Mouse (Mus musculus) neural tube, embryonic 14.5 days (tissue): ENCODE measurements around the gene Gse1. TPM values are rescaled to one million over a fixed set of nuclear protein-coding genes. Genes with fewer than 3 reads are reported as not detected.

ENCODE experiments used
- ATAC-seq: fragments of 200-750 bp; cut with Nextera tagmentation; 2 replicates; pipeline ENCODE4 v1.8.0; 2017; ENCODE audit warnings: low read depth, mild to moderate bottlenecking, moderate TSS enrichment, moderate library complexity
- H3K27ac ChIP-seq: fragments of 300-500 bp; sonication (generic); 2 replicates; pipeline ENCODE4 v1.5.1; 2014; ENCODE audit warnings: low read depth, mild to moderate bottlenecking, control low read depth, low read length, moderate library complexity, mixed read lengths
- H3K27me3 ChIP-seq: fragments of 300-500 bp; sonication (generic); 2 replicates; pipeline ENCODE4 v1.6.1; 2014; ENCODE audit warnings: low read length; ENCODE audit not compliant: control insufficient read depth, insufficient read depth
- H3K36me3 ChIP-seq: fragments of 300-500 bp; sonication (generic); 2 replicates; pipeline ENCODE4 v1.6.1; 2014; ENCODE audit warnings: low read length, mixed read lengths; ENCODE audit not compliant: control insufficient read depth, insufficient read depth
- H3K4me1 ChIP-seq: fragments of 300-500 bp; sonication (generic); 2 replicates; pipeline ENCODE4 v1.6.1; 2014; ENCODE audit warnings: low read length; ENCODE audit not compliant: control insufficient read depth, insufficient read depth
- H3K4me2 ChIP-seq: fragments of 300-500 bp; sonication (generic); 2 replicates; pipeline ENCODE4 v1.6.1; 2014; ENCODE audit warnings: mild to moderate bottlenecking, low read depth, low read length, control low read depth
- H3K4me3 ChIP-seq: fragments of 300-500 bp; sonication (generic); 2 replicates; pipeline ENCODE4 v1.5.1; 2014; ENCODE audit warnings: low read depth, low read length, control low read depth, mixed read lengths
- H3K9ac ChIP-seq: fragments of 300-500 bp; sonication (generic); replicated peaks from 2 replicates; pipeline ENCODE4 v1.6.1; 2014; ENCODE audit warnings: low read depth, mild to moderate bottlenecking, control low read depth, low read length, mixed read lengths
- H3K9me3 ChIP-seq: fragments of 300-500 bp; sonication (generic); 2 replicates; pipeline ENCODE4 v1.6.1; 2016; ENCODE audit warnings: low read length; ENCODE audit not compliant: control insufficient read depth
- WGBS: fragments of 180-500 bp; shearing (Covaris S2); extraction: QIAGEN DNeasy Blood & Tissue Kit; methylation state at CpG from one replicate; pipeline ENCODE4 v1.1.7; 2014; 5-methylcytosine and 5-hydroxymethylcytosine counted together
- polyA plus RNA-seq: library from polyadenylated mRNA; unstranded; fragments of >200 nt; fragmentation: Nextera tagmentation; extraction: Ambion mirVana; gene quantifications from 2 replicates; pipeline ENCODE4 v1.2.1, GENCODE M21; 2014

Gene Gse1
- polyA plus RNA-seq, 1 experiment from 2014 or later = 23.3 TPM

DNA sequence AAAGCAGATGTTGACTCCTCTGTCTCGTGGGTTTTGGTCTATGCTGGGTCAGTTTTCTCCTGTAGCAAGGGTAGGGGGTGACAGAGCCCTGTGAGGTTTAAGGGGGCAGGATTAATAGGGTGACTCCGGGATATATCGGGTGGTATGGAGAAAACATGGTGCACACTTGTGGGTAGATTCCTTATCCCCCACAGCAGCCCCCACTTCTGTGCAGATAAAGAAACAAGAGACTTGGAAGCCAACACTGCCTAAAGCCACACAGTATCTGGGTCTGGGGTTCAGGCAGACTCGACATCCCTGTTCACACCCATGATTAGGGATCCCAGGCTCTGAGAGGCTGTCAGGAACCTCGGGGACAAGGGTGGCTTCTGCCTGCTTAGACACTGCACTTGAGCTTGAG lies 192.0 kb downstream of the Gse1 start:
- H3K4me3 ChIP-seq = no peak overlapping the region
- H3K9ac ChIP-seq = no peak overlapping the region
- peaks cover 64% of the 10 kb centered on the region for H3K4me1 ChIP-seq

DNA sequence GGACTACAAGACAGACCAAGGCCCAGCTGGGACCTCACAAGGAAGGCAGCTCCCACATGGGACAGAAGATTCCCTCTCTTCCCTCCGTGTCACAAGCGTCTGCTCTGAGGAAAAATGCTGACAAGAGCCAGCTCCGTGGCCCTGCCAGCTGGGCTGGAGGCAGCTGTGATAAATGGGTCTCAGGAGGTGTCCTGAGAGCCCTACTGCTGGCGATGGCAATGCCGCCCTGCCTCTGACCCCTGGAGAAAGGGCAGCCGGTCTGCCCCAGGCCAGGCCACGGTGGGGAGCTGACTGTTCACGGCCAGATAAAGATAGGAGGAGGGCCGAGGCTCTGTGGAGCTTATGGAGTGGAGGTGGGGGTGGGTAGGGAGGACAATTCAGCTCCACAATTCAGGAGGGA lies 193.4 kb downstream of the Gse1 start:
- WGBS = 7% methylated on average over 9 of the region's 9 CpGs
- H3K36me3 ChIP-seq = no peaks in the 10 kb centered on the region
- peak overlapping the region; percentile 58 for H3K27ac ChIP-seq
- no peak overlapping the region for H3K4me2 ChIP-seq
- H3K4me1 ChIP-seq = peaks cover 61% of the 10 kb centered on the region
- no peaks in the 10 kb centered on the region for H3K9me3 ChIP-seq
- H3K9ac ChIP-seq = 0 out of 2 replicates have a peak overlapping the region, but pooled peaks have one; percentile 21
- H3K4me3 ChIP-seq = no peak overlapping the region
- H3K27me3 ChIP-seq = no peaks in the 10 kb centered on the region
- ATAC-seq = no peak

More for the DNA sequence above, 192.0 kb downstream of the Gse1 start:
- Histone ChIP-seq H3K4me2 (no peak overlapping the region), H3K36me3 (no peaks in the 10 kb centered on the region), H3K27ac (no peak overlapping the region), H3K27me3 (no peaks in the 10 kb centered on the region), H3K9me3 (no peaks in the 10 kb centered on the region)
- WGBS = 82% methylated on average over 5 of the region's 5 CpGs
- no peak for ATAC-seq

GRCm38 (mm10) chr8:120422236-120422635 lies 194.0 kb downstream of the Gse1 start:
- Histone ChIP-seq H3K27ac (no peak overlapping the region; the same call in 1 of the 2 replicates), H3K4me1 (peaks cover 57% of the 10 kb centered on the region), H3K9ac (no peak overlapping the region), H3K27me3 (no peaks in the 10 kb centered on the region), H3K36me3 (no peaks in the 10 kb centered on the region), H3K9me3 (no peaks in the 10 kb centered on the region), H3K4me2 (no peak overlapping the region), H3K4me3 (no peak overlapping the region)
- 61% methylated on average over 8 of the region's 8 CpGs for WGBS
- ATAC-seq = no peak

DNA sequence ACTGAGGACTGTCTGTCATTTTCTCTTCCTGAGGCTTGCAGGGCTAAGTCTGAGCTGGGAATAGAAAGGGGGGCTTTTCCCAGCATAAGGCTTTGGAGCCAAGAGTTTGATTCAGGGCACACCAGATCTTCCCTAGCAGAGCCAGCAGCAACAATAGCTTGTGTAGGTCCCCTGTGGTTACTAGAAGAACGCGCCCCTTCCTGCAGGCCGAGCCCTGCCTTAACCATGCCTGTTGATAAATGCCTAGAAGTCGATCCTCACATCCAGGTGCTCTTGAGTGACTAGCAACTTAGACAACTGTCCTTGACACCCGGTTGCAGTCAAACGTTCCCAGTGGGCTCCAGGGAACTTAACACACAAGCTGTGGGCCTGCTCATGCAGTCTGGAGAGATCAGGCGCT lies 195.3 kb downstream of the Gse1 start:
- Histone ChIP-seq H3K27ac (no peak overlapping the region), H3K27me3 (no peaks in the 10 kb centered on the region), H3K4me2 (no peak overlapping the region), H3K4me3 (no peak overlapping the region), H3K9ac (no peak overlapping the region), H3K9me3 (no peaks in the 10 kb centered on the region), H3K36me3 (no peaks in the 10 kb centered on the region), H3K4me1 (peaks cover 60% of the 10 kb centered on the region)
- WGBS = 41% methylated on average over 7 of the region's 7 CpGs
- no peak for ATAC-seq

DNA sequence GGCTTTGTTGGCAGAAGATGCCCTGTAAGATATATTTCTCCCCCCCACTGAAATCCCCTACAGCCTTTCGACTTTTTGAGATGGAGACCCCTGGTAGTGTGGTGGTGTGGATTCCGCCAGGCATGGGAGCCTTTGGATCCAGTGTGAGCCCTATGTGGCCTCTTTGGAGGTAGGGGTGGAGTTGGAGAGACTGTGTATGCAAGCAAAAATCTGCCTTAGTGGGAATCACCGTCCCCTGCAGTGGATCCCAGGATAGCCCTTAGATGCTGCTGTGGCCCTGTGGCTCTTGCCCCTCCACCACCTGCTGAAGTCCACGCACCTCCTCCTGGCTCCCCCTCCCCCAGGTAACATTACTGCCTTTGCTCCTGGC lies 196.6 kb downstream of the Gse1 start:
- H3K4me2 ChIP-seq = no peak overlapping the region; the same call in 1 of the 2 replicates
- WGBS = 27% methylated on average over 4 of the region's 4 CpGs
- peak overlapping the region; percentile 89 for H3K27ac ChIP-seq
- no peak overlapping the region for H3K9ac ChIP-seq
- H3K4me1 ChIP-seq = peaks cover 56% of the 10 kb centered on the region
- H3K27me3 ChIP-seq = no peaks in the 10 kb centered on the region
- H3K4me3 ChIP-seq = no peak overlapping the region
- no peak; the same call in none of the 2 replicates for ATAC-seq
- no peaks in the 10 kb centered on the region for H3K9me3 ChIP-seq
- no peaks in the 10 kb centered on the region for H3K36me3 ChIP-seq

- peak; percentile 64 for ATAC-seq
- H3K4me2 ChIP-seq = no peak overlapping the region; the same call in 1 of the 2 replicates
- 7% methylated on average over 8 of the region's 8 CpGs for WGBS
Observed at GRCm38 (mm10) chr8:120425199-120425941, 197.1 kb downstream of the Gse1 start.

DNA sequence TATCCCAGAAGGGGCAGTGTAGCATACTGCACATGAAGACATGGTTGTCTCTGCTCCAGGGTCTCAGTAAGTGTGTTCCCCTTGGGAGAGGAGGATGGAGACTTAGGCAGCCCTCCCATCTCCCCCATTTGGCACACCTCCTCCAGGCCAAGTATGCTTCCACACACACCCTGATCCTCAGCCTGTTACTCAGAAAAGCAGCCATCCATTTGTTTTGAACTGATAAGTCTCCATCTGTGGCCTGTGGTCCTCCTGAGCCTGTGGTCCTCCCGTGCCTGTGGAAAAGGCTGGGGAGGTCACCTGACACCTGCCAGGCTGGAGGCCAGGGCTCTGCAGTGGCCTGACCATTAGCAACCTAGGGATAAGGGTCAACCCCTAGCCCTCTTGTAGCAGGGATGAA lies 197.8 kb downstream of the Gse1 start:
- H3K27ac ChIP-seq = peak overlapping the region; percentile 89
- no peak overlapping the region for H3K4me3 ChIP-seq
- H3K27me3 ChIP-seq = no peaks in the 10 kb centered on the region
- no peak overlapping the region for H3K4me2 ChIP-seq
- 53% methylated on average over 1 of the region's 1 CpGs for WGBS
- no peak for ATAC-seq
- H3K36me3 ChIP-seq = no peaks in the 10 kb centered on the region
- no peak overlapping the region for H3K9ac ChIP-seq
- H3K9me3 ChIP-seq = no peaks in the 10 kb centered on the region
- H3K4me1 ChIP-seq = peaks cover 55% of the 10 kb centered on the region

More at GRCm38 (mm10) chr8:120425199-120425941, 197.1 kb downstream of the Gse1 start:
- Histone ChIP-seq H3K4me3 (no peak overlapping the region), H3K27me3 (no peaks in the 10 kb centered on the region), H3K9me3 (no peaks in the 10 kb centered on the region), H3K4me1 (peaks cover 56% of the 10 kb centered on the region), H3K36me3 (no peaks in the 10 kb centered on the region), H3K27ac (peak overlapping the region; percentile 89), H3K9ac (0 out of 2 replicates have a peak overlapping the region, but pooled peaks have one; percentile 34)

GRCm38 (mm10) chr8:120426622-120427385 lies 198.5 kb downstream of the Gse1 start:
- Histone ChIP-seq H3K9me3 (no peaks in the 10 kb centered on the region), H3K4me2 (no peak overlapping the region), H3K36me3 (no peaks in the 10 kb centered on the region), H3K4me3 (no peak overlapping the region), H3K9ac (no peak overlapping the region), H3K27ac (peak overlapping the region; percentile 57), H3K27me3 (no peaks in the 10 kb centered on the region), H3K4me1 (peaks cover 48% of the 10 kb centered on the region)
- 40% methylated on average over 20 of the region's 20 CpGs for WGBS
- no peak for ATAC-seq

GRCm38 (mm10) chr8:120428492-120428891 lies 200.2 kb downstream of the Gse1 start:
- Histone ChIP-seq H3K4me2 (no peak overlapping the region), H3K27ac (no peak overlapping the region), H3K4me1 (peaks cover 39% of the 10 kb centered on the region), H3K4me3 (no peak overlapping the region), H3K9ac (no peak overlapping the region), H3K9me3 (no peaks in the 10 kb centered on the region), H3K36me3 (no peaks in the 10 kb centered on the region), H3K27me3 (no peaks in the 10 kb centered on the region)
- no peak for ATAC-seq
- WGBS = 83% methylated on average over 5 of the region's 5 CpGs
